In the genomic region with DNA sequence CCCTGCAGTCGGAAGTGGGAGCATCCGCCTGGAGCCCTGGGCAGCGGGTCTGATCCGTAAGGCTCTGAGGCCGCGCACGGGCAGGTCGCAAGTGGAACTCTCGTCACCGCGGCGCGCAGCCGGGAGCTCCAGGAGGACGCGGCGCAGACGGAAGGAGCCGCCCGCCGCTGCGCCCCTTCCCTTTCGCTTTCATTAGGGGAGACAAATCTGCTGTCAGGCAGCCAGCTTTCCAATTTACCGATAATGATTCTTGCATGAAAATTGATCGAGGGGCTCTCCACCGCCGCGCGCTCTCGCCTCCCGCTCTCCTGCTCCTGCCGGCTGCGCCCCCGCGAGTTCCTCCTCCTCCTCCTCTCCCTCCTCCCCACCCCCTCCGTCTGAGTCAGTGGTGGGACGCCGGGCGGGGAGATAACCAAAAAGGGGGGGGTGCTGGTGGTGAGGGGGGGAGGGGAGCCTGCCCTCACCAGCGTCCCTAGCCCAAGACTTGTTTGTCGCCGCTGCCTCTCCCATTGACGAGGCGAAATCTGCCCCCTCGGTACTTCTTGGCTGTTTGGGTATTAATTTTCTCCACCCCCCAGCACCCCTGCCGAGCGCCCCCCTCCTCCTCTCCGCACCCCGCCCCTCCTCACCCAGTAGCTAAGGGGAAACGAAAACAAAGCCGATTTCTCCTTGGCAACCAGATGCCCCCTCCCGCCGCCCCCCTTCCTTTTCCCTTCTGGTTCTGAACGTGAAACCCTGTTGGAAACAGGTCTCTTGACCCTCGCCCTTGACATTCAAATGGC, we compare ENCODE assay signal across 8 mouse cellular contexts.
DNase-seq lines count a peak whose midpoint lies in the region; ATAC-seq and TF ChIP-seq lines count a peak whose summit lies in the region.

No protein-coding gene starts in this region.

- H3K4me3 ChIP-seq in ES-Bruce4 (ENCODE audit: low read depth, low read length), result peak overlapping the region; percentile 71
- peak overlapping the region; percentile 84 for H3K4me3 ChIP-seq in heart, embryonic 16.5 days (ENCODE audit: low read length)
- H3K4me3 ChIP-seq in lung, adult 2 months (replicated peaks; ENCODE audit: extremely low read depth, low read depth, low read length), result peak overlapping the region; percentile 89
- H3K4me3 ChIP-seq in neural tube, embryonic 13.5 days, result peak overlapping the region; percentile 96

- H3K4me2 ChIP-seq in heart, embryonic 16.5 days (ENCODE audit: low read depth, low read length), result peak overlapping the region; percentile 94
- H3K4me2 ChIP-seq in neural tube, embryonic 13.5 days, result peak overlapping the region; percentile 91

- H3K4me1 ChIP-seq in ES-Bruce4 (ENCODE audit: control insufficient read depth, insufficient read depth, low read length), result no peaks in the 10 kb centered on the region
- peaks cover 63% of the 10 kb centered on the region for H3K4me1 ChIP-seq in heart, embryonic 16.5 days (ENCODE audit: control insufficient read depth, insufficient read depth, low read length)
- peaks cover 35% of the 10 kb centered on the region for H3K4me1 ChIP-seq in lung, adult 2 months (ENCODE audit: control insufficient read depth, insufficient read depth, low read length)
- H3K4me1 ChIP-seq in neural tube, embryonic 13.5 days (replicated peaks), result peaks cover 78% of the 10 kb centered on the region

- TF ChIP-seq POLR2A in ES-Bruce4 (IDR thresholded peaks at IDR 0.05; ENCODE audit: insufficient read depth, low read length), result no peak
- TF ChIP-seq POLR2A in lung, adult 2 months (IDR thresholded peaks at IDR 0.05; ENCODE audit: borderline replicate concordance, extremely low read depth, low read depth, low read length), result peak; percentile 43; the same call in 1 of the 2 replicates

- peak; percentile 83 for DNase-seq in brain, adult 2 months (ENCODE audit: low read depth, low spot score)
- DNase-seq in layer of hippocampus, adult 18-20 months (ENCODE audit: low spot score in 2 of 2), result peak; percentile 76 to 85
- peak; percentile 78 for DNase-seq in lung, adult 2 months
- peak; percentile 79 for DNase-seq in thymus, postnatal 0 days (ENCODE audit: low spot score)

- under 1% methylated on average over 53 of the region's 55 CpGs for WGBS in heart, embryonic 16.5 days
- under 1% methylated on average over 46 of the region's 55 CpGs for WGBS in lung, adult 2 months
- under 1% methylated on average over 50 of the region's 55 CpGs for WGBS in neural tube, embryonic 13.5 days

- no peak overlapping the region for H3K27ac ChIP-seq in ES-Bruce4 (ENCODE audit: insufficient read depth, low read length)
- peak overlapping the region; percentile 97 for H3K27ac ChIP-seq in heart, embryonic 16.5 days (ENCODE audit: low read length)
- H3K27ac ChIP-seq in neural tube, embryonic 13.5 days (replicated peaks), result peak overlapping the region; percentile 99

- H3K9me3 ChIP-seq in ES-Bruce4 (replicated peaks; ENCODE audit: control insufficient read depth, insufficient read depth, low read length, poor library complexity, severe bottlenecking), result no peaks in the 10 kb centered on the region
- H3K9me3 ChIP-seq in heart, embryonic 16.5 days (replicated peaks; ENCODE audit: control insufficient read depth, low read length), result no peaks in the 10 kb centered on the region
- H3K9me3 ChIP-seq in neural tube, embryonic 13.5 days, result no peaks in the 10 kb centered on the region

- TF ChIP-seq EP300 in ES-Bruce4 (IDR thresholded peaks at IDR 0.05; ENCODE audit: insufficient read depth, low read depth, low read length), result peak; percentile 44; the same call in 1 of the 2 replicates

- ATAC-seq in erythroblast, adult 5-6 weeks (replicated peaks; ENCODE audit: low FRiP score, poor library complexity, severe bottlenecking), result 0 out of 2 replicates have a peak, but pooled peaks have one; percentile 11
- peak; percentile 39 for ATAC-seq in heart, embryonic 16.5 days (replicated peaks; ENCODE audit: extremely low read depth, insufficient read depth, low FRiP score)
- ATAC-seq in neural tube, embryonic 13.5 days (ENCODE audit: low read depth), result peak; percentile 54

- H3K36me3 ChIP-seq in ES-Bruce4 (ENCODE audit: control insufficient read depth, insufficient read depth, low read length, poor library complexity, severe bottlenecking), result no peaks in the 10 kb centered on the region
- no peaks in the 10 kb centered on the region for H3K36me3 ChIP-seq in heart, embryonic 16.5 days (ENCODE audit: control insufficient read depth, insufficient read depth)
- H3K36me3 ChIP-seq in neural tube, embryonic 13.5 days, result no peaks in the 10 kb centered on the region

- H3K9ac ChIP-seq in ES-Bruce4 (ENCODE audit: low read depth, poor library complexity, severe bottlenecking), result peak overlapping the region; percentile 78
- H3K9ac ChIP-seq in heart, embryonic 16.5 days (ENCODE audit: low read length), result peak overlapping the region; percentile 92
- H3K9ac ChIP-seq in neural tube, embryonic 13.5 days, result peak overlapping the region; percentile 93

- H3K27me3 ChIP-seq in ES-Bruce4 (ENCODE audit: control insufficient read depth, insufficient read depth, low read length, poor library complexity, severe bottlenecking), result peaks cover 2% of the 10 kb centered on the region; the same call in 1 of the 2 replicates
- no peaks in the 10 kb centered on the region for H3K27me3 ChIP-seq in heart, embryonic 16.5 days (ENCODE audit: control insufficient read depth, insufficient read depth, low read length)
- H3K27me3 ChIP-seq in neural tube, embryonic 13.5 days, result no peaks in the 10 kb centered on the region

- TF ChIP-seq CTCF in ES-Bruce4 (IDR thresholded peaks at IDR 0.05; ENCODE audit: low read depth, low read length), result no peak
- TF ChIP-seq CTCF in lung, adult 2 months (IDR thresholded peaks at IDR 0.05; ENCODE audit: insufficient read depth, low read length), result no peak
